Mouse (Mus musculus) ovary, postnatal 10 days (tissue): Measurements from ENCODE around the gene Psmd7.
"Not testable (repeated sequence)": the region's sequence is repeated elsewhere in the genome, so short reads cannot be mapped to it uniquely, and the experiment has no call there.

Source experiments
- DNase-seq: peaks from one replicate; pipeline ENCODE4 v3.0.0; 2022; ENCODE audit warnings: low spot score

Psmd7 gene

GRCm38 (mm10) chr8:107587995-107588780, at the start of gene Psmd7:
Psmd7 (minus strand) TSS chr8:107588464.
- peak; percentile 85 for DNase-seq

DNA sequence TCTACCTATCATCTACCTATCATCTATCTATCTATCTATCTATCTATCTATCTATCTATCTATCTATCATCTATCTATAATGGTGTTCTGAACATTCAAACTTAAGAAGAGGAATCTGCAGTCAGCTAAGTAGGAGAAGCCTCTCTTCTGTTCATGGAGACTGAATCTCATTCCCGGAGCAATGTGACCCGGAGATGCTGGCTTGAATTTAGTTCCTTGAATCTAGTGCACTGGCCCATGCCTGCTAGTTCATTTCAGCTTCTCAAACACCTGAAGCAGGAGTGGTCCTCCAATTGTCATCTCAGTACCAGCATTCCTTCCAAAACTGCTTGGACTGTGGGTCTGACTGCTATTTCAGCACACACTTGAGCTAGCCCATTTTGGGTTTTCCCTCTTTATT, 45.5 kb upstream of the Psmd7 start:
- DNase-seq = no peak

DNA sequence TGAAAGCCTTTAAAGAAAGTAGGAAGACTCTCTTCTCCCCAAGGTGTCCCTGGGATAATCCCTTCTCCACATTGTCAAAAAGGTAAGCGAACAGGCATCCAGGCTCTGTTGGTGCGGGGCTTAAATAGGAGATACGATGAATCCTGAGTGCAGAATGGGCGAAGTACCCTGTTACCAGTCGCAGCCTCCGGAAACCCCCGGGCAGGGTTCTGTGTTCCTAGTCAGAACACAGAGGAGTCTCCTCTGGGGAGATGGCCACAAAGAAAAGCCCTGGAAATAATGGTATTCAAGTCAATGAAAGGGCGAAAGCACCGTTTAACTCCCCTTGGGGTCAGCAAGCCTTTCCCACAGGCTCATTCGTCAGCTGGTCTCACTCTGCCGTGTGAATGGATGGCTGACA, 41.4 kb upstream of the Psmd7 start:
- DNase-seq = no peak

GRCm38 (mm10) chr8:107628501-107629149, 40.4 kb upstream of the Psmd7 start:
- no peak for DNase-seq

DNA sequence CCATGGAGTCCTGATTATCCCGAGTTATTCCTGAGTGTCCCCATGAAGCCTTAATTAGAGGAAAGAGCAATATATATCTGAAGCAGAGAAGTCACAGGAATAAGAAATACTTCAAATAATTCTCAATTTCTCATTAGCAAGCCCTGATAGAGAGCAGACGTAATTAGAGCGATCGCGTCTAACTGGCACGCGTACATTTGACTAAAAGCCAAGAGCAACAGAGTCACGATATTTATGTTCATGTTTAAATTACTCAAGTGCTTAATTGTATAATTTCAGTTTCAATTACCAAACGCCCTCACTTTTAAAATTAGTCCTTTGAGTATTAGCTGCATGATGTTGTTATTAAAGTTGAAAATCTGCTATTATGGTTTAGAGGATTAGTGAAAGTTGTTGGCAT, 39.6 kb upstream of the Psmd7 start:
- no peak for DNase-seq

GRCm38 (mm10) chr8:107624301-107624700, 36.0 kb upstream of the Psmd7 start:
- DNase-seq = not testable (repeated sequence)

GRCm38 (mm10) chr8:107621930-107622623, 33.8 kb upstream of the Psmd7 start:
- no peak for DNase-seq

DNA sequence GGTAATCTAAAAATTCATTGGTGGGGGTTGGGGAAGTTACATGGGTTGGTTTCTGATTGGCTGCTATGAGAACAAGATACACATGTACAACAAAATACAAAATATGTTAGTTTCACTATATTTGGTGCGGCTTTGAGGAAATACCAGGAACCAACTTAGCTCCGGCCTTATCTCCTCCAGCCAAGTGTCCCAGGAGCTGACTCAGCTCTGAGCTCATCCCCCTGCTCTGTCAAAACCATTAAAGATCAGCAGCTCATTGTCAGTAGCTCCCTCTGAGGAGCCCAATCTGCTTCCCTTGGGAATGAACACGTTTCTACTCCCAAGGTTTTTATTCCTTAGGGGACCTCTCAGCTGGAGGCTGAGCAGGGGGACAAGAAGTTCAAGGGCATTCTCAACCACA, 32.9 kb upstream of the Psmd7 start:
- no peak for DNase-seq

- DNase-seq = no peak
Measured at GRCm38 (mm10) chr8:107618499-107618898, 30.2 kb upstream of the Psmd7 start.

GRCm38 (mm10) chr8:107613411-107613810, 25.1 kb upstream of the Psmd7 start:
- DNase-seq = no peak

DNA sequence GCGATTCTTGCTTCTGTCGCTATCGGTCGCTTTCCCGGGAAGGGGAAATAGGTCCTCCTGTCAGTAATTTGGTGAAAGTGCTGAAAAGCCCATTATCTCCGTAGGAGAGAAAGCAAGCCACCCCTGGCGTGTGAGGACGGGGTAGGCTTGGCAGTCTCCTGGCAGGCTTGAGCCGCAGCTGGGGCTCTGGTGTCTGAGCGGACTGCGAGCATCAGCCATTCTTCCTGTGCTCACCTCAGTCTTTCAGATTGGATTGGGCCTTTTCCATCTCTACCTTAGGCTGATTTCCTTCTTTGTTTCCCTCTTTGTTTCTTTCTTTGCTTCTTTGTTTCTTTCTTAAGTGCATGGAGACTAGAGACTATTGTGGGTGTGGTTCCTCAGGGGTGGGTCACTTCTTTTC, 22.6 kb upstream of the Psmd7 start:
- no peak for DNase-seq

GRCm38 (mm10) chr8:107608751-107609150, 20.5 kb upstream of the Psmd7 start:
- no peak for DNase-seq

DNA sequence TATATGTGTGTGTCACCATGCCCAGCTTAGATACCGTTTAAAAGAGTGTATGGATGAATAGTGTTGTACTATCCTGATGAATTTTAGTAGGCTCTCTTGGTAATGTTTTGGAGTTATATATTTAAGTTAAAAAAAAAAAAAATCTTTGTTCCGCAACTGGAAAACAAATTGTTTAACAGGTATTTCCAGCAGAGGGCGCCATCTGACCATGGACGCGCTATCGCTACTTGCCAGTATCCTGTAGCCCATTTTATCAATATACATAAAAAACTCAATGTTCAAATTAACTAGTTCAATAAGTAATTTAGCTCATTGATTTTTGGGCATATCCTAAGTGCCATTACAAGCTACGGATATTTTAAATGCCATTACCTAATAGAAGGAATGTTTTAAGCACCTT, 14.8 kb upstream of the Psmd7 start:
- DNase-seq = no peak

GRCm38 (mm10) chr8:107599691-107600090, 11.4 kb upstream of the Psmd7 start:
- DNase-seq = no peak

DNA sequence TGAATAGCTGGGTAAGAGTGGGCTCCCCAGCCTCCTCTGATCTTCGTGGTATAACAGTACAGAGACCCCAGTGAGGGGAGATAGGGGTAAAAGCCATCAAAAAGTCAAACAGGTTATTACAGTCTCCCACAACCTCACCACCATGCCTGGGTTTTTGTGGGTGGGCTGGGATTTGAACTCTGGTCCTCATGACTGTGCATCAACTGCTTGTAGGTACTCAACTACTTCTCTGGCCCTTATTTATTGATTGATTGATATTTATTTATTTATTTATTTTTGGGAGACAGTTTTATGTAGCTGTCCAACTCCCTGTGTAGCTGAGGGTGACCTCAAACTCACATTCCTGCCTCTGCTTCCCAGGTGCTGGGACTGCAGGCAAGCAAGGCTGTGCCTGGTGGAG, 9.5 kb upstream of the Psmd7 start:
- no peak for DNase-seq

DNA sequence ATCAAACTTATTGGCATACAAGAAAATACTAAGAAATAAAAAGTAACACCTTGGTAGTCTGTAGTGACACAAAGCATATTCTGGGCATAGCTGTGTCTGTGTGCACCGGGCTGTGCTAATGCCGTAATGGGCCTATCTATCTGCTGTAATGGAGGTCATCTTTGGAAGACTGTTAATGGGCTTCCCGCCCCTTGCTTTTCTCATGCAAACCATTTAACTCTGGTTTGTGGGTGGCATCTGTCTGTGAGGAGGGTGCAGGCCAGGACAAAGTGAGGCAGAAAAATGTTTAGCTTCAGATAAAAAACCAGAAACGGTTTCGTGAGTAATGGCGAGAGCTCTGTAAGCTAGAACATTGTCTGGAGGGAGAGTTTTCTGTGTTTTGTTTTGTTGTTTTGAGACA, 6.6 kb upstream of the Psmd7 start:
- DNase-seq = no peak

GRCm38 (mm10) chr8:107593967-107594729, 5.9 kb upstream of the Psmd7 start:
- no peak for DNase-seq

DNA sequence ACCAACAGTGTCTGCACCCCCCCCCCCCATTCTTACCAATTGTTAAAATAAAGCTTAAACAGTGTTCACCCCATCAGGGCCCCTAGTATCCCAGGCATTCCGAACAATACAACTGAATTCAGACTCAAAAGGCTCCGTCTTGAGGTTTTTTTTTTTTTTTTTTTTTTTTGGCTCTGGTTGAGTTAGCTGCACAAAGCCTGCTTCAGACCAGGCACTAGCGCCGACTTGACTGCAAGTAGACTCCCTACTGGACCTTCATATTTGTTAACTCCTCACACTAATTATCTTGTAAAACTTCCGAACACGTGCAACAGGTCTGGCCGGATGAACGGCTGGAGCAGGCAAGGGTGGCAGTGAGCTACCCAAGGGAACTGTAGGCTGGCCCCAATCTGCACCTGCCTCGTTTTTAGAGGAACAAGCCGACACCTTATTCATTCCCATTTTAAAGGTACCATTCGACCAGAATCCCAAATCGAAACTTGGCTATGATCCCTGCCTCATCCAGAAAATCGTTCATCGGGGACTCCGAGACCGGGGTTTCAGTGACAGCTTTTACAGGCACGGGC, 752 bp downstream of the Psmd7 start:
- DNase-seq = no peak

DNA sequence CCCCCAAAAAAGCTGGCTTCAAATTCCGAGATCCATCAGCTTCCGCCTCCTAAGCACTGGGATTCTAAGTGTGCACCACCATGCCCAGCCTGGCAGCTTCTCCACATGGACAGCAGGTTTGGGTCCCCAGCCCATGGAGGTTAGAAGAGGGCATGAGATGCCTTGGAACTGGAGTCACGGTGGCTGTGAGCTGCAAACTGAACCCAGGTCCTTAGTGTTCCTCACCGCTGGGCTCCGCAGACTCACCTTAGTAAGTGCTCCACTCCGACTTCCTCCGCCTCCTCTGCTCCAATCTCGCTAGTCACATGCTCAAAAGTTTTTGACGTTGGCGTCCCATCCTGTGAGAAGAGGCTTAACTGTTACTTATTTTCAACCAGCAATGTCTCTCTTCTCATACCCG, 6.1 kb downstream of the Psmd7 start:
- DNase-seq = no peak

- no peak for DNase-seq
Measured at GRCm38 (mm10) chr8:107581536-107581935, 6.7 kb downstream of the Psmd7 start.

DNA sequence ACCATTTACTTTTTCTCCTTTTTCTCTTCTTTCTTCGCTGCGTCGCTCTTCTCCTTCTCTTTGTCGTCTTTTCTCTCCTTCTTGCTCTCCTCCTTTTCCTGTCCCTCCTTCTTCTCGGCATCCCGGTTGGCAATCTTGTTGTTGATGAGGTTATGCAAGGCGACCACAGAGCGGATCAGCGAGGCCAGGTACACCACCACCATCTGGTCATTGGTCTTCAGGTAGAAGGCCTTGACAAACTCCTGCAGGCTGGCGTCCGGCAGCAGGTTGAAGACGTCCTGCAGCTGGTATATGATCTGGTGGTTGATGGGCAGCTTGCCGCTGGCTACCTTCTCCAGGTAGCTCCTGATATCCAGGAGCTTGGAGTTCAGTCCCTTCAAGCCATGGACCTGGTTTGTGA, 7.4 kb downstream of the Psmd7 start:
- no peak for DNase-seq

GRCm38 (mm10) chr8:107578541-107578940, 9.7 kb downstream of the Psmd7 start:
- no peak for DNase-seq
